Comparison of ENCODE assay signal across 24 mouse cellular contexts in the genomic region with DNA sequence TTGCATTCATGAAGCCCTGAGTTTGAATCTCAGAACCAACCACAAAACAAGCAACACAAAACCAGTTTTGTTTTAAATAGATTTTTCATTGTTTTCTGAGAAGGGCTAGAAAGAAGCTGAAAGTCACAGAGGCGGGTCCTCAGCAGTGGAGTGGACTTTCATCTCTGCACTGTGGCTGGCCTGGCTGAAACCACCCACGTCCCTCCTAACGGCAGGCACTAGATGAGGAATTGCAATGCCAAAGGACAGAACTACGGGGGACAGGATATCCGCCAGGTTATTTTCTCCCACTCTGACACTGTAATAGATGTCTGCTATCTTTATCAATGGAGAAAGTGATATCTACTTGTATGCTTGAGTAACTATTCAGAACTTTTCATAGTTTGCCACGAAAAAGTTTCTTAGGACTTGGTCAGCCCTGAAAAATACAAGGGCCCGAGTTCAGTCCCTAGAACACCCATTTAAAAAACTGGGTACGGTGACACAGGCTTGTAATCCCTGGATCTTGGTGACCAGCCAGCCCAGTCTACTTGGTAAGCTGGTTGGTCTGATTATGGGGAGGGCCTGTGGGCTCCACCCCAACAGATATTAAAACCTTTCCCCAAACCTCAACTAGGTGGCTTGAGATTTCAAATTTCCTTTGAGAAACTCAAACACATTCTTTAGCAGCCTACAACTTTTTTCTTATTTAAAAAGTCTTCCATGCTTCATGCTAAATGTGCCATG. TPM values are rescaled to one million over a fixed set of nuclear protein-coding genes. Genes with fewer than 3 reads are reported as not detected.
DNase-seq lines count a peak whose midpoint lies in the region; ATAC-seq lines count a peak whose summit lies in the region.
"Had no signal": no experiment of that assay in that cellular context is flagged by ENCODE, and none has a peak within 500 bp of the region (broad histone marks: within the 10 kb centered on the region; RNA-seq: fewer than 3 reads in every experiment).

No protein-coding gene starts in this region.

- no peak overlapping the region for H3K4me3 ChIP-seq in intestine, embryonic 15.5 days (replicated peaks)
- no peak overlapping the region for H3K4me3 ChIP-seq in intestine, embryonic 16.5 days (ENCODE audit: low read length)
- no peak overlapping the region for H3K4me3 ChIP-seq in liver, embryonic 12.5 days
- H3K4me3 ChIP-seq: embryonic facial prominence, embryonic 15.5 days; forebrain, embryonic 10.5 days; heart, embryonic 13.5 days; hindbrain, embryonic 15.5 days; midbrain, embryonic 15.5 days had no signal

- intact Hi-C loops in left cerebral cortex, postnatal 4 days (cut with DNase I), result loop anchor here (5.0 kb wide), 1 partner anchor 99 kb away; no protein-coding TSS in a partner anchor
- intact Hi-C loops in left cerebral cortex, postnatal 14 days (cut with DNase I), result no loop called here

- no peaks in the 10 kb centered on the region for H3K27me3 ChIP-seq in intestine, embryonic 15.5 days (replicated peaks)
- no peaks in the 10 kb centered on the region for H3K27me3 ChIP-seq in intestine, embryonic 16.5 days (replicated peaks; ENCODE audit: control insufficient read depth, insufficient read depth, low read length)
- H3K27me3 ChIP-seq in liver, embryonic 12.5 days (replicated peaks), result no peaks in the 10 kb centered on the region
- H3K27me3 ChIP-seq: CH12.LX; embryonic facial prominence, embryonic 15.5 days; heart, embryonic 13.5 days; hindbrain, embryonic 15.5 days; midbrain, embryonic 15.5 days had no signal

- H3K9me3 ChIP-seq in intestine, embryonic 15.5 days, result no peaks in the 10 kb centered on the region
- H3K9me3 ChIP-seq in intestine, embryonic 16.5 days (ENCODE audit: control insufficient read depth, low read length), result no peaks in the 10 kb centered on the region
- no peaks in the 10 kb centered on the region for H3K9me3 ChIP-seq in liver, embryonic 12.5 days (replicated peaks)
- H3K9me3 ChIP-seq: embryonic facial prominence, embryonic 15.5 days; forebrain, embryonic 10.5 days; heart, embryonic 13.5 days; hindbrain, embryonic 15.5 days; midbrain, embryonic 15.5 days had no signal

- H3K36me3 ChIP-seq in intestine, embryonic 15.5 days, result no peaks in the 10 kb centered on the region
- no peaks in the 10 kb centered on the region for H3K36me3 ChIP-seq in intestine, embryonic 16.5 days (ENCODE audit: control insufficient read depth, insufficient read depth, low read length)
- H3K36me3 ChIP-seq in liver, embryonic 12.5 days, result peaks cover 22% of the 10 kb centered on the region
- H3K36me3 ChIP-seq: embryonic facial prominence, embryonic 15.5 days; forebrain, embryonic 10.5 days; heart, embryonic 13.5 days; hindbrain, embryonic 15.5 days; midbrain, embryonic 15.5 days had no signal

- 0 out of 2 replicates have a peak, but pooled peaks have one; percentile 32 for ATAC-seq in intestine, embryonic 15.5 days
- no peak for ATAC-seq in intestine, embryonic 16.5 days
- no peak for ATAC-seq in liver, embryonic 12.5 days
- ATAC-seq: forebrain, postnatal 0 days; lung, postnatal 0 days; midbrain, embryonic 15.5 days had no signal

- H3K27ac ChIP-seq in intestine, embryonic 15.5 days, result no peak overlapping the region
- no peak overlapping the region for H3K27ac ChIP-seq in intestine, embryonic 16.5 days (ENCODE audit: low read length)
- peak overlapping the region; percentile 98 for H3K27ac ChIP-seq in liver, embryonic 12.5 days
- H3K27ac ChIP-seq: embryonic facial prominence, embryonic 15.5 days; forebrain, embryonic 10.5 days; heart, embryonic 13.5 days; hindbrain, embryonic 15.5 days; midbrain, embryonic 15.5 days had no signal

- H3K9ac ChIP-seq in intestine, embryonic 15.5 days, result no peak overlapping the region
- H3K9ac ChIP-seq in intestine, embryonic 16.5 days (ENCODE audit: low read depth, low read length), result no peak overlapping the region
- peak overlapping the region; percentile 37 for H3K9ac ChIP-seq in liver, embryonic 12.5 days
- H3K9ac ChIP-seq: embryonic facial prominence, embryonic 15.5 days; forebrain, postnatal 0 days; heart, embryonic 13.5 days; hindbrain, embryonic 15.5 days; midbrain, embryonic 15.5 days had no signal

- peaks cover 13% of the 10 kb centered on the region for H3K4me1 ChIP-seq in intestine, embryonic 15.5 days (replicated peaks)
- H3K4me1 ChIP-seq in intestine, embryonic 16.5 days (ENCODE audit: control insufficient read depth, insufficient read depth, low read length), result peaks cover 31% of the 10 kb centered on the region
- peaks cover 99% of the 10 kb centered on the region for H3K4me1 ChIP-seq in liver, embryonic 12.5 days

- H3K4me2 ChIP-seq in intestine, embryonic 15.5 days (replicated peaks), result no peak overlapping the region
- no peak overlapping the region for H3K4me2 ChIP-seq in intestine, embryonic 16.5 days (ENCODE audit: low read depth, low read length)
- H3K4me2 ChIP-seq in liver, embryonic 12.5 days, result peak overlapping the region; percentile 82
- H3K4me2 ChIP-seq: embryonic facial prominence, embryonic 15.5 days; heart, embryonic 13.5 days; hindbrain, embryonic 15.5 days; midbrain, embryonic 15.5 days had no signal

- peak; percentile 20 to 54 for DNase-seq in spleen, postnatal 10 days (ENCODE audit: low spot score in 2 of 2)
- DNase-seq in spleen, adult 12 weeks (ENCODE audit: low spot score), result no peak
- no peak for DNase-seq in left cerebral cortex, postnatal 4 days
- no peak for DNase-seq in cerebellum, adult 11 months
- no peak for DNase-seq in left cerebral cortex, postnatal 14 days (ENCODE audit: low spot score in 2 of 2)
- DNase-seq: adrenal gland, postnatal 14 days; cerebellum, postnatal 10 days; embryo, embryonic 11 days; forebrain, postnatal 0 days; gastrocnemius, postnatal 10 days; heart, adult 18-20 months; heart, postnatal 36 days; right cerebral cortex, postnatal 25 days had no signal

- WGBS in intestine, embryonic 15.5 days, result 68% methylated on average over 8 of the region's 8 CpGs
- 68% methylated on average over 8 of the region's 8 CpGs for whole genome bisulfite sequencing in intestine, embryonic 16.5 days
- WGBS in liver, embryonic 12.5 days (ENCODE audit: insufficient replicate concordance), result 63% methylated on average over 8 of the region's 8 CpGs

RNA-seq across cellular contexts. Expression of gene Nt5c3, which starts 17.4 kb away (rescaled TPM):
- 66.9 and 73.3 TPM in 2 replicates for polyA plus RNA-seq in intestine, embryonic 15.5 days (2015; fragmentation: Nextera tagmentation; extraction: Ambion mirVana)
- 63.2 and 68.4 TPM in 2 replicates for polyA plus RNA-seq in intestine, embryonic 16.5 days (2015; fragmentation: Nextera tagmentation; extraction: Ambion mirVana)
- polyA plus RNA-seq in liver, embryonic 12.5 days (2016; fragmentation: Nextera tagmentation; extraction: Ambion mirVana), result 216 and 218 TPM in 2 replicates
- total RNA-seq in left cerebral cortex, postnatal 4 days (2021), result 10 to 100 TPM; 75.5 to 86.2 TPM
- total RNA-seq in left cerebral cortex, postnatal 14 days (2021), result 10 to 100 TPM; 48.4 to 52.0 TPM

RNA-seq across cellular contexts. Expression of gene Vmn1r4, which starts 17.5 kb away (rescaled TPM):
- 0.32 and 0.49 TPM in 2 replicates for polyA plus RNA-seq in intestine, embryonic 15.5 days (2015; fragmentation: Nextera tagmentation; extraction: Ambion mirVana)
- polyA plus RNA-seq in intestine, embryonic 16.5 days (2015; fragmentation: Nextera tagmentation; extraction: Ambion mirVana), result 0.29 and 0.36 TPM in 2 replicates
- 0.13 and 0.29 TPM in 2 replicates for polyA plus RNA-seq in liver, embryonic 12.5 days (2016; fragmentation: Nextera tagmentation; extraction: Ambion mirVana)
- under 1 TPM; 0.30 to 0.72 TPM for total RNA-seq in left cerebral cortex, postnatal 4 days (2021)
- under 1 TPM in 1 of 2 experiments, not detected in 1; 0.27 TPM for total RNA-seq in left cerebral cortex, postnatal 14 days (2021)
- total RNA-seq: heart, postnatal 36 days had no signal
- polyA plus RNA-seq: large intestine, adult 2 months had no signal

Comparison
In these comparisons a context has a peak if more than half of its experiments do, and no peak if none do; other contexts are left out.
1. DNase-seq: peak in spleen, postnatal 10 days (2 of 2); none in spleen, adult 12 weeks (single experiment), left cerebral cortex, postnatal 4 days (single experiment), cerebellum, adult 11 months (single experiment) and left cerebral cortex, postnatal 14 days (0 of 2).